Mouse (Mus musculus): ENCODE results near the gene Fastkd1.
"Not testable (repeated sequence)": the region's sequence is repeated elsewhere in the genome, so short reads cannot be mapped to it uniquely, and the experiment has no call there.

Gene Fastkd1

GRCm38 (mm10) chr2:69668414-69668813 lies 44.9 kb downstream of the Fastkd1 start:
- DNase-seq: no peak

DNA sequence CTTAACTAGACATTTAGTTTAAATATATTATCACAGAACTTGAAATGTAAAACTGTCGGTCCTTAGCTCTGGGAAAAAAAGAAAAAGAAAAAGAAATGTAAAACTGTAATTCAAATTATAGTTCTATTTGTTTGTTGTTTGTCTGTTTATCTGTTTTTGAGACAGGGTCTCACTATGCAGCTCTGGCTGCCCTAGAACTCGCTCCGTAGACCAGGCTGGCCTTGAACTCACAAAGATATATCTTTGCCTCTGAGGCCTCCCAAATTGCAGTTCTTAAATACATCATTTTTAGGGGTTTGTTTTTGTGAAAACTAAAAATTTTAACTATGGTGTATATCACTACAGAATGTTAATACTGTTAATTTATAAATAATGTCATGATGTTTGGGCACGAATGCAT lies 45.7 kb downstream of the Fastkd1 start:
- no peak for DNase-seq

DNA sequence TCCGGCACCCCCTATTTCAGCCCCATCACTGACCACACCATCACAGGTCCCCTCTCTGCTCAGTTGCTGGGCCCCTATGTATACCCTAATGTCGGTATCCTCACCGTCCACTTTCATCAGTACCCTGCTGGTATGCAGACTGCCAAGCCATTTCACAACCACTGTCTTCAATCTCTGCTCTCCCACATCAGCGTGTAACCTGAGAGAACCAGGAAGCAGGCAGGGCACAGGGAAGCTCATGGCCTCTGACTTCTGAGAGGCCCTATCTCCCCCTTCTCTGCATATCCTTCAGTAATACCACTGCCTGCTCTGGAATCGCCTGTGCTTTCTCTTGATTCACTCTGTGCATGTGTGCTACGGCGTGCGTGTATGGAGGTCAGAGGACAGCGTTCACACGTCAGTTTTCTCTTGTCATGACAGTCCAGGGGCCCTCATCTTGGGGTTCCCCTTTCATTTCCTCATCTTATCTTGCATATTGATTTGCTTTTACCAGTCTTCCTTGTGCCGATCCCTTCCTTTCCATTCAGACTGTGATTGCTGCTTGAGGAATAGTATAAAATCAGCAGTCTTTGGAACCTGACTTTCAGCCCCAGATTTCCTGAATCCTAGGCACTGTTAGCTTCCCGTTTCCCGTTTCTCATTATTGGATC lies 49.4 kb downstream of the Fastkd1 start:
- no peak for DNase-seq

DNA sequence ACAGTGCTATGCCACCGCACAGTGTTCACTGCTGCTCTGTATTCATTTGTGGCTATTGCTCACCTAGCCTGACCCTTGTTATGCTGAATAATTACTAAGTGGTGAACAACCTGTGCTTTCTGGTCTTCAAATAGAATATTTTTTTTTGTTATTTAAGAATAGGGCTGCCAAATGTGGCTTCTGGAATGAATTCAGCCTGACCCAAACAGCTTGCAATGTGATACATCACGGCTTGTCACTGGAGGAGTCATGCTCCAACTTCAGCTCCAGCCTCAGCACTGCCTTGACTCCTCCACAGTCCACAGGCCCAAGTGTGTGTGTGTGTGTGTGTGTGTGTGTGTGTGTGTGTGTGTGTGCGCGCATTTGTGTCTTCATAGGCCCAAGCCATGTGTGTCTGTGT lies 54.0 kb downstream of the Fastkd1 start:
- no peak for DNase-seq

DNA sequence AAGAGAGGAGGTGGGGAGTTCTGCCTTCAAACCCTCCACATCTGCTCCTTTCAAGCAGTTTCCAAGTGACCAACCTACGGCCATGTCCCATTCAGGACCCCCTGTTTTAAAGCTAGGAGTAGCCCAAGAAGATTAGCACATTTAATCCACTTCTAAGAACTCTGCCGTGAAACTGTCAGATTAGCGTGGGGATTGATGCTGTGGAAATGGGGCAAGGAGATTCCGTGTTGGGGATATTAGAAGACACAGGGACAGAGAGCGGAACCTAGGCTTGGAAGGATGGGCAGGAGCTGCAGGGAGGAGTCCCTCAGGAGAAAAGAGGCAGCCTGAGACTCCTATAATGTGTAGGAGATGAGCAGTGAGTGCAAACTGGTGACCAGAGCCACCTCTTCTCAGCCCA lies 63.6 kb downstream of the Fastkd1 start:
- DNase-seq: no peak

DNA sequence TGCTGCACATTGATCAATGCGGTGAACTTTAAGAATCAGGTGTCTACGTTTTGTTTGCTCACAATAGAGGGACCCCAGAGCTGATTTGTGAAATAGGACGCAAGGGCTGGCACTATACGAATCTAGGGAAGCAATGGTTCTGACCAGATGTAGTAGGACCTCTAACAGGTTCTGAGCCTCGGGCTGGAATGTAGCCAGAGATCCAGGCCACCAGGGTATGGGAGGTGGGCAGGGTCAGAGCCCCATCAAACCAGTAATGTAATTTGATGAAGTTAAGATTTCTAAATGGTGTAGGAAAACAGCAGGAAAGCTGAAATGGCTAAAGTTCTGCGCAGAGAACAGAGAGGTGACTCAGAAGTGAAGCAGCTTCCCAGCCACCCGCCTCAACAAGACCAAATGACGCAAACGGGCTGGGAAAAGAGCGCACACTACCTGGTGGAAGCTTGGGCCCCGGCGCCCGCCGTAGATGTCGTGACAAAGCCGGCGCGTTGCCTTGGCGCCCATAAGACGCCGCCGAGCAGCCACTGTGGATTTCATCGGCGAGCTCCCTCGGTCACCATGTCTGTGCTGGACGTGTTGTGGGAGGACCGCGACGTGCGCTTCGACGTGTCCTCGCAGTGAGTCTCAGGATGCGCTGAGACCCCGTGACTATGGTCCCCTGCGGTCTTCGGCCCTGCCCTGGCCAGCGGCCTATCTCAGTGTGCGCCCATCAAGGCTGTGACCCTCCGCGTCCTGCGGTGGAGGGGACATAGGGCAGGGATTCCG lies 66.4 kb downstream of the Fastkd1 start, which contains the start of gene Bbs5:
Gene Bbs5 (plus strand): TSS at position 446 of the 765 bp plus-strand sequence.
- DNase-seq: peak; percentile 92

DNA sequence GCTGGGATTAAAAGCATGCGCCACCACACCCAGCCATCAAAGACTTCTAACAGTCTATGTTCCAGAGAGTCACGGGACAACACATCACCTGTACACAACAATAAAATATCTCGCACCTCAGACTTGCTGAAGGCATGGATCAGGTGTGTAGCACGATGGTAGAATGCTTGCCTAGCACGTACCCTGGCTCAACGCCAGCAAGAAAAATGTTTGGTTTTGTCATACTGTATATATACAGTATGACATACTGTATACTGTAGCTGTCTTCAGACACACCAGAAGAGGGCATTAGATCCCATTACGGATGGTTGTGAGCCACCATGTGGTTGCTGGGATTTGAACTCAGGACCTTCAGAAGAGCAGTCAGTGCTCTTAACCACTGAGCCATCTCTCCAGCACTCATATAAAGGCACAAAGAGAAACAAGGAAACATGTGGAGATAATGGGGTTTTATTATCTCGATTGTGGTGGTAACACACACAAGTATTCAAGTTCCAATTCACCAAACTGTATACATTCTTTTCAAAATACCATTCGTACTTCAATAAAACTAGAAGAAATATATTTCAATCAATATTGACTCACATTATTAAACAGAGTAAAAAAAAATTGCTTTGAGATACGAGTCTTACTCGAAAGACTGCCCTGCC lies 68.2 kb downstream of the Fastkd1 start:
- DNase-seq: no peak

GRCm38 (mm10) chr2:69640100-69640499 lies 73.2 kb downstream of the Fastkd1 start:
- no peak for DNase-seq

DNA sequence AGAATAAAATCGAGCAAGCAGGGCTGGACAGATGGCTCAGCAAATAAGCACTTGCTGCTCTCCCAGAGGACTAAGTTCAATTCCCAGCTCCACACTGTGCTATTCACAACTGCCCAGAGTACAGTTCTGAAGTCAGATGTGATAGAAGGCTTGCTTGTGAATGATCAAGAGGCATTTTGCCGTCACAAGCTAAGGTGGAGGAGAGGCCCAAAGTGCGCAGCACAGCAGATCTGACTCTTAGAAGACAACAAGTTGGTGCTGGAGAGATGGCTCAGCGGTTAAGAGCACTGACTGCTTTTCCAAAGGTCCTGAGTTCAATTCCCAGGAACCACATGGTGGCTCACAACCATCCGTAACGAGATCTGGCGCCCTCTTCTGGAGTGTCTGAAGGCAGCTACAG lies 75.3 kb downstream of the Fastkd1 start:
- not testable (repeated sequence) for DNase-seq
